Mouse (Mus musculus): ENCODE results near the gene Prrc2b. TPM values are rescaled to one million over a fixed set of nuclear protein-coding genes. Genes with fewer than 3 reads are reported as not detected.

The Prrc2b gene
- total and polyA plus RNA-seq, 2 experiments: 5.5 to 14.7 TPM

DNA sequence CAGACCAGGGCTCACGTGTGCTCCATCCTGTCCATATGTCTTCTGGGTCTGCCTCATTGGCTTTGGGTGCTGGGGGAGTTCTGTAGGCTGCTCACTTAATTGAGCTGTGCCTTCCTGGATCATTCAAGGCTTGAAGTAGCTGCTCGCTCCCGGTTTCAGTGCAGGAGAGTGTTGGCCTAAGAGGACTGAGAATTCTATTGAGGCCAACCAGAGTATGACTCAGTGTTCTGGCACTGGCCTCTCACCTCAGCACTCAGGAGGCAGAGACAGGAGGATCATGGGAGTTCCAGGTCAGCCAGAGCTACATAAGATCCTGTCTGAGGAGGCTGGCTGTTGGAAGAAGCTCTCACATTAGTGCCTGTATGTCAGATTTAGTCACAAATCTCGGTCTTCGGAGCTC lies 67.2 kb downstream of the Prrc2b start:
- no peak overlapping the region for H3K9ac ChIP-seq (ENCODE audit: low read depth, low read length)
- WGBS: 94% methylated on average over 5 of the region's 5 CpGs
- H3K27me3 ChIP-seq (ENCODE audit: control insufficient read depth, insufficient read depth, low read length): no peaks in the 10 kb centered on the region
- no peak for DNase-seq (ENCODE audit: extremely low read depth, low read depth, low spot score)
- H3K4me1 ChIP-seq (ENCODE audit: control insufficient read depth, insufficient read depth, low read length): no peaks in the 10 kb centered on the region
- H3K4me3 ChIP-seq (ENCODE audit: insufficient read depth, low read depth, low read length): no peak overlapping the region
- no peaks in the 10 kb centered on the region for H3K79me2 ChIP-seq (ENCODE audit: control insufficient read depth, insufficient read depth, low read length)
- no peak overlapping the region for H3K27ac ChIP-seq (replicated peaks; ENCODE audit: insufficient read depth, low read depth, low read length)
- peaks cover 32% of the 10 kb centered on the region; the same call in 1 of the 2 replicates for H3K36me3 ChIP-seq (ENCODE audit: control insufficient read depth, insufficient read depth, low read length)
- TF ChIP-seq POLR2A (IDR thresholded peaks at IDR 0.05; ENCODE audit: extremely low read depth, insufficient read depth, low read length) (no peak), CTCF (IDR thresholded peaks at IDR 0.05; ENCODE audit: low read depth, low read length) (no peak)

GRCm38 (mm10) chr2:32218541-32219334 lies 67.9 kb downstream of the Prrc2b start:
- H3K36me3 ChIP-seq (ENCODE audit: control insufficient read depth, insufficient read depth, low read length): peaks cover 31% of the 10 kb centered on the region; the same call in 1 of the 2 replicates
- peak; percentile 10 for DNase-seq (ENCODE audit: extremely low read depth, low read depth, low spot score)
- no peaks in the 10 kb centered on the region for H3K79me2 ChIP-seq (ENCODE audit: control insufficient read depth, insufficient read depth, low read length)
- H3K9ac ChIP-seq (ENCODE audit: low read depth, low read length): no peak overlapping the region
- H3K4me1 ChIP-seq (ENCODE audit: control insufficient read depth, insufficient read depth, low read length): no peaks in the 10 kb centered on the region
- H3K4me3 ChIP-seq (ENCODE audit: insufficient read depth, low read depth, low read length): no peak overlapping the region
- H3K27ac ChIP-seq (replicated peaks; ENCODE audit: insufficient read depth, low read depth, low read length): no peak overlapping the region
- no peak for TF ChIP-seq CTCF (IDR thresholded peaks at IDR 0.05; ENCODE audit: low read depth, low read length)
- no peak for TF ChIP-seq POLR2A (IDR thresholded peaks at IDR 0.05; ENCODE audit: extremely low read depth, insufficient read depth, low read length)
- H3K27me3 ChIP-seq (ENCODE audit: control insufficient read depth, insufficient read depth, low read length): no peaks in the 10 kb centered on the region
- 88% methylated on average over 11 of the region's 11 CpGs for WGBS

DNA sequence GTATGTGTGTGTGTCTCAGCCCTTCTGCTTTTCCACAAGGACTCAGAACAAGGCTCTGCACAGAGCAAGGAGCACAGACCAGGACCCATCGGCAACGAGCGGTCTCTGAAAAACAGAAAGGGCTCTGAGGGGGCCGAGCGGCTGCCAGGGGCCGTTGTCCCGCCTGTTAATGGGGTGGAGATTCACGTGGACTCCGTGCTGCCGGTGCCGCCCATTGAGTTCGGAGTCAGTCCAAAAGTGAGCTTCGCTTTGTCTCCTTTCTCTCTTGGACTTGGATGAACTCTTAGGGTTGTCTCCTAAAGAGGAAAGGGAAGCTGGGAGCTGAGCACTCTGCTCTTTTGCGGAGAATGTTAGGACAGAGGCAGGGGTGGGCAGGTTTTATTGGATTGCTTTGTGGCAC lies 68.6 kb downstream of the Prrc2b start:
- Histone ChIP-seq H3K9ac (ENCODE audit: low read depth, low read length) (no peak overlapping the region), H3K36me3 (ENCODE audit: control insufficient read depth, insufficient read depth, low read length) (peaks cover 33% of the 10 kb centered on the region; the same call in 1 of the 2 replicates), H3K27me3 (ENCODE audit: control insufficient read depth, insufficient read depth, low read length) (no peaks in the 10 kb centered on the region), H3K4me1 (ENCODE audit: control insufficient read depth, insufficient read depth, low read length) (no peaks in the 10 kb centered on the region), H3K79me2 (ENCODE audit: control insufficient read depth, insufficient read depth, low read length) (no peaks in the 10 kb centered on the region), H3K27ac (replicated peaks; ENCODE audit: insufficient read depth, low read depth, low read length) (no peak overlapping the region), H3K4me3 (ENCODE audit: insufficient read depth, low read depth, low read length) (no peak overlapping the region)
- 95% methylated on average over 14 of the region's 14 CpGs for WGBS
- DNase-seq (ENCODE audit: extremely low read depth, low read depth, low spot score): no peak
- no peak for TF ChIP-seq CTCF (IDR thresholded peaks at IDR 0.05; ENCODE audit: low read depth, low read length)
- no peak for TF ChIP-seq POLR2A (IDR thresholded peaks at IDR 0.05; ENCODE audit: extremely low read depth, insufficient read depth, low read length)

DNA sequence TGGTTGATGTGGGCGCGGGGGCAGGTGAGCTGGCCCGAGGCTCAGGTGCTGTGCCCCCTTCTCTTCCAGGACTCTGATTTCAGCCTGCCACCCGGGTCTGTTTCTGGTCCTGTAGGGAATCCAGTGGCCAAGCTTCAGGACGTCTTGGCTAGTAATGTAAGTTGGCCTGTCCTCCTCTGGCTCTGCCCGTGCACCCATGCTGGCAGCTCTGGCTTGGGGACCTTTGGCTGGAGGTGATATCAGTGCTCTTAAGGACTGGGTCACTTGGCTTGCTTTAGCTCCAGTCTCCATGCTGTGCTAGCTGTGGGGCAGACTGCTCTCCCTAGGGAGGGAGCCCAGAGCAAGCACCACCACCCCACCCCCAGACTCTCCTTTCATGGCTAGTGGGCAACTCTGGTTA lies 69.1 kb downstream of the Prrc2b start:
- Histone ChIP-seq H3K79me2 (ENCODE audit: control insufficient read depth, insufficient read depth, low read length) (no peaks in the 10 kb centered on the region), H3K36me3 (ENCODE audit: control insufficient read depth, insufficient read depth, low read length) (peaks cover 33% of the 10 kb centered on the region; the same call in 1 of the 2 replicates), H3K4me1 (ENCODE audit: control insufficient read depth, insufficient read depth, low read length) (no peaks in the 10 kb centered on the region), H3K27me3 (ENCODE audit: control insufficient read depth, insufficient read depth, low read length) (no peaks in the 10 kb centered on the region), H3K4me3 (ENCODE audit: insufficient read depth, low read depth, low read length) (no peak overlapping the region), H3K27ac (replicated peaks; ENCODE audit: insufficient read depth, low read depth, low read length) (no peak overlapping the region), H3K9ac (ENCODE audit: low read depth, low read length) (no peak overlapping the region)
- no peak for DNase-seq (ENCODE audit: extremely low read depth, low read depth, low spot score)
- TF ChIP-seq CTCF (IDR thresholded peaks at IDR 0.05; ENCODE audit: low read depth, low read length) (no peak), POLR2A (IDR thresholded peaks at IDR 0.05; ENCODE audit: extremely low read depth, insufficient read depth, low read length) (no peak)
- WGBS: 93% methylated on average over 6 of the region's 6 CpGs

GRCm38 (mm10) chr2:32220969-32221368 lies 70.1 kb downstream of the Prrc2b start:
- TF ChIP-seq CTCF (IDR thresholded peaks at IDR 0.05; ENCODE audit: low read depth, low read length): no peak
- TF ChIP-seq POLR2A (IDR thresholded peaks at IDR 0.05; ENCODE audit: extremely low read depth, insufficient read depth, low read length): no peak
- WGBS: 98% methylated on average over 10 of the region's 10 CpGs
- Histone ChIP-seq H3K36me3 (ENCODE audit: control insufficient read depth, insufficient read depth, low read length) (peaks cover 33% of the 10 kb centered on the region; the same call in 1 of the 2 replicates), H3K9ac (ENCODE audit: low read depth, low read length) (no peak overlapping the region), H3K27ac (replicated peaks; ENCODE audit: insufficient read depth, low read depth, low read length) (no peak overlapping the region), H3K4me1 (ENCODE audit: control insufficient read depth, insufficient read depth, low read length) (no peaks in the 10 kb centered on the region), H3K79me2 (ENCODE audit: control insufficient read depth, insufficient read depth, low read length) (no peaks in the 10 kb centered on the region), H3K27me3 (ENCODE audit: control insufficient read depth, insufficient read depth, low read length) (no peaks in the 10 kb centered on the region), H3K4me3 (ENCODE audit: insufficient read depth, low read depth, low read length) (no peak overlapping the region)
- no peak for DNase-seq (ENCODE audit: extremely low read depth, low read depth, low spot score)

GRCm38 (mm10) chr2:32221577-32221976 lies 70.7 kb downstream of the Prrc2b start:
- Histone ChIP-seq H3K36me3 (ENCODE audit: control insufficient read depth, insufficient read depth, low read length) (peaks cover 33% of the 10 kb centered on the region; the same call in 1 of the 2 replicates), H3K79me2 (ENCODE audit: control insufficient read depth, insufficient read depth, low read length) (no peaks in the 10 kb centered on the region), H3K27me3 (ENCODE audit: control insufficient read depth, insufficient read depth, low read length) (no peaks in the 10 kb centered on the region), H3K27ac (replicated peaks; ENCODE audit: insufficient read depth, low read depth, low read length) (no peak overlapping the region), H3K9ac (ENCODE audit: low read depth, low read length) (no peak overlapping the region), H3K4me3 (ENCODE audit: insufficient read depth, low read depth, low read length) (no peak overlapping the region), H3K4me1 (ENCODE audit: control insufficient read depth, insufficient read depth, low read length) (no peaks in the 10 kb centered on the region)
- TF ChIP-seq CTCF (IDR thresholded peaks at IDR 0.05; ENCODE audit: low read depth, low read length) (no peak), POLR2A (IDR thresholded peaks at IDR 0.05; ENCODE audit: extremely low read depth, insufficient read depth, low read length) (no peak)
- no peak for DNase-seq (ENCODE audit: extremely low read depth, low read depth, low spot score)
- WGBS: 91% methylated on average over 7 of the region's 7 CpGs

All from liver, adult 2 months (tissue).